Mouse (Mus musculus) kidney, adult 2 months (tissue): ENCODE results near the gene Inf2.

Experiments used
- CTCF ChIP-seq: fragments of 200-500 bp; conservative IDR thresholded peaks from 2 replicates; pipeline ENCODE4 v1.5.1; 2011; ENCODE audit warnings: low read depth, mild to moderate bottlenecking, control low read depth, low read length, moderate library complexity, mixed read lengths; ENCODE audit not compliant: insufficient read depth, insufficient read length
- POLR2A ChIP-seq: fragments of 200-500 bp; IDR thresholded peaks from one replicate; pipeline ENCODE4 v1.6.1; 2011; ENCODE audit warnings: low read depth, low read length, control low read depth

DNA sequence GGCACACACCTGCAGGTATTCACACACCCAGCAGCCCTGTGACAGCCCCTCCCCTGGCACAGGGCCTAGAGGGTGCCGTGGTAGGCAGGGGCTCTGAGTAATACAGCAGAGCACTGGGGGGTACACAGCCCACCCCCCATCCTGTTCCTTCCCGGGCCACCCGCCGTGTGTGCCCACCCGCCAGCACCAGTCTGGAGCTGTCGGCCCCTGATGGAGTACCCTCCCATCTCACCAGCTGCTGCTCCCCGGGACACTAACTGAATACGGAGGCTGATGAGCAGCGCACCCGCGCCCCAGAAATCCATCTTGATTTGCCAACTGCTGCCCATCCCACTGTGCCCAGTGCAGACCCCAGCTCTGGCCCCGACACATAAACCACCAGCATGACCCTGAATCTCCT is 75.1 kb downstream of the Inf2 start:
- TF ChIP-seq POLR2A: no peak
- no peak for TF ChIP-seq CTCF
